Comparison of ENCODE assay signal across 24 mouse cellular contexts in genomic region chr2:12797615-12798169, GRCm38 (mm10).
DNase-seq lines count a peak whose midpoint lies in the region; ATAC-seq and TF ChIP-seq lines count a peak whose summit lies in the region.
"Had no signal": no experiment of that assay in that cellular context is flagged by ENCODE, and none has a peak within 500 bp of the region (broad histone marks: within the 10 kb centered on the region; RNA-seq: fewer than 3 reads in every experiment).

No protein-coding gene starts in this region.

- H3K4me1 ChIP-seq in forebrain, embryonic 13.5 days = no peaks in the 10 kb centered on the region
- H3K4me1 ChIP-seq in forebrain, embryonic 12.5 days = no peaks in the 10 kb centered on the region
- H3K4me1 ChIP-seq: embryonic facial prominence, embryonic 13.5 days; heart, embryonic 15.5 days; hindbrain, embryonic 12.5 days; intestine, embryonic 15.5 days; limb, embryonic 12.5 days; lung, embryonic 15.5 days; megakaryocyte, embryonic 14.5 days; midbrain, embryonic 12.5 days; neural tube, embryonic 12.5 days had no signal

- no peak overlapping the region for H3K4me3 ChIP-seq in forebrain, embryonic 13.5 days
- no peak overlapping the region for H3K4me3 ChIP-seq in forebrain, embryonic 12.5 days (replicated peaks)
- H3K4me3 ChIP-seq in layer of hippocampus, adult 2 months = no peak overlapping the region
- H3K4me3 ChIP-seq: embryonic facial prominence, embryonic 13.5 days; heart, embryonic 15.5 days; hindbrain, embryonic 12.5 days; intestine, embryonic 15.5 days; left cerebral cortex, adult 2 months; limb, embryonic 12.5 days; lung, embryonic 15.5 days; megakaryocyte, embryonic 14.5 days; midbrain, embryonic 12.5 days; myocyte; neural tube, embryonic 12.5 days had no signal

- ATAC-seq in forebrain, embryonic 13.5 days = 0 out of 2 replicates have a peak, but pooled peaks have one; percentile 53
- ATAC-seq in forebrain, embryonic 12.5 days (ENCODE audit: low FRiP score) = no peak
- ATAC-seq: hindbrain, postnatal 0 days; intestine, embryonic 15.5 days had no signal

- no peaks in the 10 kb centered on the region for H3K36me3 ChIP-seq in forebrain, embryonic 13.5 days (ENCODE audit: poor library complexity, severe bottlenecking)
- H3K36me3 ChIP-seq in forebrain, embryonic 12.5 days (replicated peaks) = no peaks in the 10 kb centered on the region
- H3K36me3 ChIP-seq: embryonic facial prominence, embryonic 13.5 days; heart, embryonic 15.5 days; hindbrain, embryonic 12.5 days; intestine, embryonic 15.5 days; limb, embryonic 12.5 days; lung, embryonic 15.5 days; midbrain, embryonic 12.5 days; neural tube, embryonic 12.5 days had no signal

- H3K27ac ChIP-seq in forebrain, embryonic 13.5 days = no peak overlapping the region
- H3K27ac ChIP-seq in forebrain, embryonic 12.5 days = no peak overlapping the region
- peak overlapping the region; percentile 84 for H3K27ac ChIP-seq in layer of hippocampus, adult 2 months
- H3K27ac ChIP-seq: embryonic facial prominence, embryonic 13.5 days; heart, embryonic 15.5 days; hindbrain, embryonic 12.5 days; hindbrain, postnatal 0 days; intestine, embryonic 15.5 days; kidney, postnatal 0 days; limb, embryonic 12.5 days; lung, embryonic 15.5 days; midbrain, embryonic 12.5 days; neural tube, embryonic 12.5 days had no signal

- TF ChIP-seq POLR2A in brain, embryonic 14.5 days (IDR thresholded peaks at IDR 0.05; ENCODE audit: borderline replicate concordance, extremely low read depth, insufficient read depth, insufficient read length, poor library complexity, severe bottlenecking) = no peak

- no peak overlapping the region for H3K9ac ChIP-seq in forebrain, embryonic 13.5 days
- no peak overlapping the region for H3K9ac ChIP-seq in forebrain, embryonic 12.5 days
- H3K9ac ChIP-seq: embryonic facial prominence, embryonic 13.5 days; heart, embryonic 15.5 days; hindbrain, embryonic 12.5 days; intestine, embryonic 15.5 days; limb, embryonic 12.5 days; lung, embryonic 15.5 days; midbrain, embryonic 12.5 days; neural tube, embryonic 12.5 days had no signal

- no peaks in the 10 kb centered on the region for H3K27me3 ChIP-seq in forebrain, embryonic 13.5 days
- no peaks in the 10 kb centered on the region for H3K27me3 ChIP-seq in forebrain, embryonic 12.5 days
- H3K27me3 ChIP-seq: embryonic facial prominence, embryonic 13.5 days; heart, embryonic 15.5 days; hindbrain, embryonic 12.5 days; intestine, embryonic 15.5 days; limb, embryonic 12.5 days; lung, embryonic 15.5 days; megakaryocyte, embryonic 14.5 days; midbrain, embryonic 12.5 days; neural tube, embryonic 12.5 days had no signal

- WGBS in forebrain, embryonic 13.5 days = 83% methylated on average over 1 of the region's 1 CpGs
- WGBS in forebrain, embryonic 12.5 days = 72% methylated on average over 1 of the region's 1 CpGs

- TF ChIP-seq CTCF in brain, embryonic 14.5 days (IDR thresholded peaks at IDR 0.05; ENCODE audit: borderline replicate concordance, extremely low read depth, insufficient read depth, insufficient read length) = no peak
- no peak for TF ChIP-seq CTCF in layer of hippocampus, adult 2 months (conservative IDR thresholded peaks at IDR 0.05)

- no peak overlapping the region for H3K4me2 ChIP-seq in forebrain, embryonic 13.5 days
- no peak overlapping the region for H3K4me2 ChIP-seq in forebrain, embryonic 12.5 days
- H3K4me2 ChIP-seq: embryonic facial prominence, embryonic 13.5 days; heart, embryonic 15.5 days; hindbrain, embryonic 12.5 days; intestine, embryonic 15.5 days; limb, embryonic 12.5 days; lung, embryonic 15.5 days; midbrain, embryonic 12.5 days; neural tube, embryonic 12.5 days had no signal

- peak; percentile 64 for DNase-seq in brain, embryonic 14.5 days (ENCODE audit: low read depth)
- DNase-seq in layer of hippocampus, adult 2 months (ENCODE audit: low spot score in 2 of 2) = peak; percentile 22 to 37
- peak; percentile 34 to 40 for DNase-seq in layer of hippocampus, postnatal 36 days
- no peak for DNase-seq in lung, postnatal 4 days
- no peak for DNase-seq in right cerebral cortex, postnatal 14 days
- DNase-seq: adrenal gland, postnatal 14 days; cerebellum, adult 8-10 months; gastrocnemius, postnatal 14 days; kidney, adult 2 months had no signal

- no peaks in the 10 kb centered on the region for H3K9me3 ChIP-seq in forebrain, embryonic 13.5 days (replicated peaks)
- H3K9me3 ChIP-seq in forebrain, embryonic 12.5 days = no peaks in the 10 kb centered on the region
- H3K9me3 ChIP-seq: embryonic facial prominence, embryonic 13.5 days; heart, embryonic 15.5 days; hindbrain, embryonic 12.5 days; intestine, embryonic 15.5 days; limb, embryonic 12.5 days; lung, embryonic 15.5 days; megakaryocyte, embryonic 14.5 days; midbrain, embryonic 12.5 days; neural tube, embryonic 12.5 days had no signal

Comparison
In these comparisons a context has a peak if more than half of its experiments do, and no peak if none do; other contexts are left out.
1. DNase-seq: peak in brain, embryonic 14.5 days (single experiment), layer of hippocampus, adult 2 months (2 of 2) and layer of hippocampus, postnatal 36 days (2 of 2); none in lung, postnatal 4 days (0 of 2) and right cerebral cortex, postnatal 14 days (single experiment).